Mouse (Mus musculus): ENCODE data around the gene Hsd17b12.

The Hsd17b12 gene

GRCm38 (mm10) chr2:94157592-94158519, at the start of gene Hsd17b12:
TSS of gene Hsd17b12 (minus strand) at chr2:94157964.
- peak; percentile 100 for DNase-seq

DNA sequence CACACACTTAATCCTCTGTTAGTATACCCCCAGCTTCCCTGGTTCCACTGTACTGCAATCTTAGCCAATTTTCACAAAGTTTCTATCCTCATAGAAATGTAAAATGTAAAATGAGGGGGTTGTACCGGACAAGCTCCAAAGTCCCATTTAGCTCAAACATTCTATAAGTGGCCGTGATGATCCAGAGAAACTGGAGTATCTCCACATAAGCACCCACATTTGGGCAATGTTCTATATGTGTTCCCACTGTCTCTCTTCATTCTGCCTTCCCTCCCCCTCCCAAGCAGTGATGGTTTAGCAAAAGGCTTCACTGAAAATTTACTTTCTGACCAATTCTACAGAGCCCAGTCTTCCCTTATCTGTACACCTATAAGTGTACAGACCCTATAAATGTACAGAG, 27.1 kb upstream of the Hsd17b12 start:
- DNase-seq: no peak

- peak; percentile 7 for DNase-seq
Measured at GRCm38 (mm10) chr2:94184142-94184541, 26.4 kb upstream of the Hsd17b12 start.

- no peak for DNase-seq
Measured at GRCm38 (mm10) chr2:94179030-94179407, 21.3 kb upstream of the Hsd17b12 start.

DNA sequence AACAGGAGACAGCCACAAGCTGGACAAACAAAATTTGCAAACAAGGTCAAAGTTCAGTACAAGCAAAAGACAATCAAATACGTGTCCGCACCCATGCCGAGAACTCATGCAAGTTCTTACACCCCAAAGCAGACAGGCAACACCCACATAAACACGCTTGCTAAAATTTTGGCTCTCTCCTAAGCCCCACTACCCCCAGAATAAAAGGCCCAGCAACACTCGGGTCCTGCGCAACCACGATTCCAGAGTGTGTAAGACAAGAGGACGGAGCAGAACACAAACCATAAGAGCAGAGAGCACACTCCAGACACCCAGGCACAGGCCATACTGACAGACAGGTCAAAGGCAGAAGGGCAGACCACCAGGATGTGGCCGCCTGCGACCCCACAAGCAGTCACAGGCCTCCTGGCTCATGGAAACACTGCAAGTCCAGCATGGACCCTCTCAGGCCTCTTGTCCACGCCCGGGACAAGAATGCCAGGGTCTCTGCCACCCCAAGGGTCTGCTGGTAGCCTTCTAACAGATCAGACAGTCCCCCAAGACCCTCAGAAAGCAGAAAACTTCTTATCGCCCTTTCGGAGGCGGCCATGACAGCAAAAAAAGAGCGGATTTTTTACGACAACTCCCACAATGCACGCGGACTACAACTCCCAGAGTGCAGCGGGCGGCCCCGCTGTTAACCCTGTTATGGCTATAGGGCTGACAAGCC, 20.7 kb upstream of the Hsd17b12 start:
- peak; percentile 94 for DNase-seq

GRCm38 (mm10) chr2:94177294-94177693, 19.5 kb upstream of the Hsd17b12 start:
- no peak for DNase-seq

GRCm38 (mm10) chr2:94176381-94176780, 18.6 kb upstream of the Hsd17b12 start:
- no peak for DNase-seq

DNA sequence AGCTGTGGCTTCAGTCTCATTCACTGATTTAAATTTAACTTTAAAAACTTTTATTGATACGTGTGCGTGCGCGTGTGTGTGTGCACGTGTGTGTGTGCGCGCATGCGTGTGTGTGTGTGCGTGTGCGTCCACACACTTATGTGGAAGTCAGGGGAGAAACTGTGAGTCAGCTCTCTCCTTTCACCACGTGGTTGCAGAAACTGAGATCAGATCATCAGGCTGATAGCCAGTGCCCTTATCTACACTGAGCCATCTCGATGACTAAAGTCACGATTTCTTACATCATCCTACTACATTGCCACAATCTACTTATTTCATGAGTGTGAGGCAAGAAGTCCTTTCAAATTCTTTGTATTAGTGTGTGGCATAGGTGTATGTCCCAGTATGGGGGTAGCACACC, 15.8 kb upstream of the Hsd17b12 start:
- DNase-seq: no peak

DNA sequence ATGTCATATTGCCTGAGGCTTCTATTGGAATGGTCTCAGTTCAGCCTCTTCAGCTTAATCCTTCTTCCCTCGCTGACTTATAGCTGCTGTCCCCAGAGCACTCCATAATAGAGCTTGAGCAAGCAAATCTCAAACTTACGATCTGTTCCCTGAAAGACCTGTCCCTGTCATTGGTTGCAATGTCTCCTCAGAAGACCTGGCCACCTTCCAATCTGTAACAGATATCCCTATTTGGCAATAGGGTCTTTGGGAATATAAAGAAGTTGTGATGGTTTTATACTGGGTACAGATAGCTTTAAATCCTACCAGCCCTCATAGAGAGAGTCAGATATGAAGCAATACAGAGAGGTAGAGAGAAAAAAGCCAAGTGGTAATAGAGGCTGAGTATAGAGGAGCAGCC, 5.4 kb upstream of the Hsd17b12 start:
- DNase-seq: no peak

DNA sequence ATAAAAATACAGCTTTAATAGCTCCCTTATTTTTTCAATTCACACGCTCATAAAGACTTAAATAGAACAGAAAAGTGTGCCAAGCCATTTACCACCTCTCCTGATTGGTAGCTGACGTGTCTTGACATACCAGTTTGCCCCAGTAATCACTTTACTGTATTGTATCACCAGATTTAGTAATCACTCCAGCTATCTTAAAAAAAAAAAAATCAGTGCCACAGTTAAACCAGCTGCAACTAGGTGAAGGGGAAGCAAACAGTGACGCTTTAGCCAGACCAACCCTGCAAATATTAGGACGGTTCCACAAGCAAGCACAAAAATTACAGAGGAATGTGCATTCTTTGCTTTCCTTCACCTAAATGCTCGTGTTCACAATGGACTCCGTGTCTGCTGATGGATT, 4.4 kb upstream of the Hsd17b12 start:
- no peak for DNase-seq

DNA sequence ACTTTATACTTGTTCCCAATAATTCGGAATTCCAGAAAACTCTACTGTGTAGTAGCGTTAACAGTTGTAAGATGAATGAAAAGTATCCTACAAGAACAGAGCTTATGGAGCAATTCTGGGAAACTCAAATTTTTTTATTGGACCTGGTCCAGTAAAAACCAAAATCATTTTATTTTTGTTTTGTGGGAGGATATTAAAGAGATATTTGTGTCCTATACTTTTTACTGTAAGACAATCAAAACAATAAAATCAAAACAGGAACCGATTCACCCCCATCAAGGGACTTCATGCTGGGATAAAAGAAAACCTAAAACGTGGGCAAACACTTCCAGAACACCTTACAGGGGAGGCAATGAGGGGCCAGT, 738 bp upstream of the Hsd17b12 start:
- DNase-seq: no peak

DNA sequence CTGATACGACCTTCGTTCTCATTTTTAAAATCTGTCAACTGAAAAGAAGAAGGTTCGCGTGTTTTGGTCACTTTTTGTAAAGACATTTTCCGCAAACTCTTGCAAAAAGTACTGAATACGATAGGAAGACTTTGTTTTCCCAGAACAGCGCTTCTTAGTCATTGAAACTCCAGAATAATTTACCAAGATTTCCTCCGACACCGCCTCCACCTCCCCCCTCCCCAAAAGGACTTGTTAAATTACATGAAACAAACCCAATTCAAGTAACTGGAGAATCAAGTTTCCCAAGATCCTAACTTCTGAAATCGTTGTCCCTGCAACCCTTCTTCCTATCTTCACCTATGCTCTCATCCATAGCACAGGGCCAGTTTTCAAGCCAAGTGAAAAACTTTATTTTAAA, 713 bp downstream of the Hsd17b12 start:
- DNase-seq: peak; percentile 23

DNA sequence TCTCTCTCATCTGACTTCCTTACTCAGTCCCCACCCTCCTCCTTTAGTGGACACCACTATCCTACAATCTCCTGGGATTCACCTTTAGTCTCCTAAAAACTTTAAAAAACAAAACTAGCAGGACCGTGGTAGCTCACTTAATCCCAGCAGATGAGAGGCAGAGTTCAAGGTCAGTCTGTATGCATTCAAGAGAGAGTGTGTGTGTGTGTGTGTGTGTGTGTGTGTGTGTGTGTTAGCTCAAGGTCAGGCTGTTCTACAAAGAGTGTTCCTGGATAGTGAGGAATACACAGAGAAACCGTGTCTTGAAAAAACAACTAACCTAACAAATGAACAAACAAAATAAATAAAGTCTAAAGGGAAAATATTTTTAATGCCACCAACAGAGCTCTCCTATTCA, 12.6 kb downstream of the Hsd17b12 start:
- no peak for DNase-seq

DNA sequence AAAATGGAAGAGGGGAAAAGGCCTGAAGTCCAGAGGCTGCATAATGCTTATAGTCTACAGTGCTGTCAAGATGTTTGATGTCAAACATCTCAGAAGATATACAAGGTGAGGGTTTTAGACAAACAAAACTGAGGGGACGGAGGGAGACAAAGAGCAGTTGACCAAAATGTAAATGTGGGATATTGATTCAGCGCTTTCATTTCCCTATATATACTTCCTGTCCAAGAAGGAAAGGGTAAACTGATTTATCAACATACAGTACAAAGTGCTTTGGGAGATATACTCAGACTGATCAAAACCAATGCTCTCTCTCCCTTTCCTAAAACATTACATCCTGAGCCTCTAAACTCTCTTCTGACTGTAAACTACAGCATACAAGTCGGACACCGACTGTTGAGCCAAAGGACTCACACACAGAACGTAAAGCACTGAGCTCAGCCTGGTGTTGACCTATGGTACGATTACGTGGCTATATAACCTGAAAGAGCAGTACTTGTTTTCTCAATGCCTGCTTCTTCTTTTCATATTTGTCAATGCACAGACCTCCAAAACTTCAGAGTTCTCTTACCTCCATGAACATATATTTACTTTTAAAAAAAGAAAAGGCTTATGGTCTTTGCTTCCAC, 13.1 kb downstream of the Hsd17b12 start:
- DNase-seq: no peak

- DNase-seq: no peak
Measured at GRCm38 (mm10) chr2:94141293-94141692, 16.5 kb downstream of the Hsd17b12 start.

DNA sequence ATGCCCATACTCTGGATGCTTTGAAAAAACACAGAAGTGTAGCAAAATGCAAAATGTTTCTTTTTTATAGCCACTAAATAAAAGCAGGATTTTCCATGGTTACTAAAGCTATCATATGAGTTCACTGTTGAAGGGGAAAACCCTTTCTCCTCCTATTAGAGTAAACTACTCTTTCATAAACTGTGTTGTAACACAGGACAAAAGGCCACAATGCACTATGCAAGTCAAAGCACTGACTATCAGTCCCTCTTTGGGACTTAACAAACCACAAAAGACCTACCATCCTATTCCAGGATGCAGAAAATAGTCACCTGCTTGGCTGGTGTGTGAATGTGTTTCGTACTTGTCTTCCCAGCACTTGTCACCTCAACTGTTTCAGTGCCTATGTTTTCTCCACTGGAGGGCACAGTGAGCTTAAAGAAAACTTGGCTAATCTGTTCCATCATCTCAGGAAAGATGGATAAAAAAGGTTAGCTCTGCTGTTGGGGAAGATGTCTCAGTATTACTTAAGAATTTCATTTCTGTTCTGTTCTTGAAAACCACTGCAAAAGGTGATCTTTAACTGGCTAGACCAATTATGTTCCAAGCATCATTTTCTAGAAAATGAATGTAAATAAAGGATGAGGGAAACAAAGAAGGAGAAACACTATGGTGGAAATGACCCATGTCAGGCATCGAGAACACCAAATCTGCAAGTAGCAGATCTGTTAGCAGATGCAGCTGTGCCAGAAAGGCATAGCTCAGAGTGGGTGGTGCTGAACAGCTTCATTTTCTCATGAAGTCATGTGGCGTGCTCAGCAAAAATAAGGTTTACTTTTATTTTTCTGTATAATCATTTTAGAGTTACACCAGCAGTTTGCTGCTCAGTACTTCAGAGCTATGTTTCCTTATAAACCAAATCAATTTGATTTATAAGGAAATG, 19.0 kb downstream of the Hsd17b12 start:
- DNase-seq: no peak

DNA sequence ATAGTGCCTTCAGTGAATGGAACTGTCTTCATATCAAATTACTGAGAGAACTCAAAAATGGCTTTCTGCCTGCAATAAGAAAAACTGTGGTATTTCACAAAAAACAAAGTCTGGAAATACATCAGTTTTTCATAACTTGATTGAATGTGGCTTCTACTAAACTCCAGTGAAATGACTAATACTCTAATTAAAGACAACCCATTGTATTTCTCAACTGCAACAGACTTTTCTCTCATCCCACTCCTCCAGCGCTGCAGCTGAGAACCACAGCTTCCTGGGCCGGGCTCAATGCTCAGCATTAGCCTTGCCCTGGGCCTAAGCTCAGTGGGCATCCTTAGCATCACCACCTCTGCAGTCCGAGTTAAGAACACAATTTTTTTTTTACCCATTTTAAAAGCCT, 20.9 kb downstream of the Hsd17b12 start:
- DNase-seq: no peak

DNA sequence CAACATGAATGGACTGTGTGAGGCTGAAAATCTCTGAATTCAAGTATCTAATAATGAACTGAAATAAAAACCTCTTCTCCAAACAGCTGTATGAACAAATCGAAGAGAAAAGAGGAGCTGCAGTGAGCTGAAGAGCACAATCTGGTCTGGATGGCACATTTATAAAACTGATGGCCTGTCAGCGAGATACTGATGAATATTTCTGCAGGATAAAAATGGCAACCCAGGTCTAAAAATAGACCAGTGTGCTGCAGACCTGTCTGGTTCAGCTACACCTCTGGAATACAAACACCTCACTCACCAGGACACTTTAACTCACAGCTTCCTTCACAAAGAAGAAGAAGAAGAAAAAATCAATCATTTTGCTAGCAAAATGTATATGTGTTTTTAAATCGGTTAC, 29.3 kb downstream of the Hsd17b12 start:
- DNase-seq: no peak

- DNase-seq: peak; percentile 29
Measured at GRCm38 (mm10) chr2:94122182-94123041, 35.4 kb downstream of the Hsd17b12 start.

- no peak for DNase-seq
Measured at GRCm38 (mm10) chr2:94103758-94104157, 54.0 kb downstream of the Hsd17b12 start.

- no peak for DNase-seq
Measured at GRCm38 (mm10) chr2:94089901-94090300, 67.9 kb downstream of the Hsd17b12 start.

DNA sequence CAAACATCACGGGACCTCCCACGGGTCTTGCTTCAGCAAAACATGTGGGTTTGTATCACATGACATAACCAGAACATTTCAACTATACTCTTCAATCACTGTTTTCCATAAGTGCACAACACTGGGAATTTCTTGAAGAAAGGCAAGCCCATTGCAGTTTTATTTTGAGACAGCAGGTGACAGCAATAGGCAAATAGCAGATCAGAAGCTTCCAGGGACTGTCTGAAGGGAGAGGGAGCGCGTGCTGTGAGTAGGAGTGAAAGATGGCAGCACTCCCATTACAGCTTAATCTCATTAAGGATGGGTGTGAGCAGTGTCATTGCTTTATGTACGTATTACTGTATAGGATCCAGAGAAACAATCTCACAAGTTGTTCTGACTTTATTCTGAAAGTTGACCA, 88.3 kb downstream of the Hsd17b12 start:
- no peak for DNase-seq

Data from embryo, embryonic 11 days (tissue).